Comparison of ENCODE assay signal across 9 mouse cellular contexts in the genomic region with DNA sequence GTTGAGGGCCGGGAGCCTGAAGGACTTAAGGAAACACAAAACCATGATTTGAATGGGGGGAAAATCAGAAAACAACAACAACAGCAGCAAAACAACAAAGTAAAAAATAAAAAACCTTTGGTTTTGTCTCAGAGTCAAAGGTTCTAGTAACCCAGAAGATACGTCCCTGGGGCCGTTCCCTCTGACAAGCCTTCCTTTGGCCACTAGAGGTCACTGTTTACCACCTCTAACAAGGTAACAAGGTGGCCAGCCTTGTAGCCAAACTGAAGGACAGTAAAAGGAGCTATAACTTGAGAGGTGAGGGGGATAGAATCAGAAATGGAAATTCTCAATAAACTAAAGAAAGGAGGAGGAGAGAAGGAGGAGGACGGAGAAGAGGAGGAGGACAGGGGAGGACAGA. TPM values are rescaled to one million over a fixed set of nuclear protein-coding genes. Genes with fewer than 3 reads are reported as not detected.
A peak's percentile ranks its signal among the peaks of the same experiment; 100 is the strongest.
DNase-seq lines count a peak whose midpoint lies in the region; ATAC-seq and TF ChIP-seq lines count a peak whose summit lies in the region.
"Had no signal": no experiment of that assay in that cellular context is flagged by ENCODE, and none has a peak within 500 bp of the region (broad histone marks: within the 10 kb centered on the region; RNA-seq: fewer than 3 reads in every experiment).

No protein-coding gene starts in this region.

- H3K27ac ChIP-seq in layer of hippocampus, adult 2 months, result peak overlapping the region; percentile 61; the same call in 1 of the 2 replicates
- H3K27ac ChIP-seq: limb, embryonic 15.5 days had no signal

- intact Hi-C loops in heart, postnatal 14 days (cut with DNase I), result loop anchor here (2.0 to 5.0 kb wide), 3 partner anchors 64 to 239 kb away; no protein-coding TSS in a partner anchor

- peak; percentile 92 for TF ChIP-seq CTCF in layer of hippocampus, adult 2 months (conservative IDR thresholded peaks at IDR 0.05)

- H3K4me3 ChIP-seq in layer of hippocampus, adult 2 months, result no peak overlapping the region
- H3K4me3 ChIP-seq: limb, embryonic 15.5 days had no signal

- peak; percentile 87 for ATAC-seq in megakaryocyte-erythroid progenitor cell, adult 5-6 weeks (replicated peaks; ENCODE audit: low FRiP score, low TSS enrichment, poor library complexity, severe bottlenecking)

- DNase-seq in gastrocnemius, adult 18-20 months (ENCODE audit: low spot score), result peak; percentile 76
- DNase-seq in gastrocnemius, postnatal 25 days, result no peak
- peak; percentile 75 for DNase-seq in T-cell, adult 2 months (ENCODE audit: low spot score)
- DNase-seq in embryo, embryonic 10 days (ENCODE audit: low spot score), result peak; percentile 90
- peak; percentile 55 to 80 for DNase-seq in heart, postnatal 14 days
- DNase-seq in layer of hippocampus, adult 2 months (ENCODE audit: low spot score in 2 of 2), result peak; percentile 53 to 72
- peak; percentile 21 to 59 for DNase-seq in spleen, postnatal 14 days (ENCODE audit: low spot score in 2 of 2)

RNA-seq across cellular contexts. Expression of a gene that starts 42.3 kb away (rescaled TPM):
- 100 to 1,000 TPM; 212 to 245 TPM for total RNA-seq in gastrocnemius, adult 18-20 months (2021)
- 100 to 1,000 TPM; 174 to 193 TPM for total RNA-seq in gastrocnemius, postnatal 25 days (2021)
- total RNA-seq in heart, postnatal 14 days (2021), result 100 to 1,000 TPM; 130 to 137 TPM
- total RNA-seq in layer of hippocampus, adult 2 months (2021), result 10 to 100 TPM; 25.3 to 27.6 TPM
- 47.6 and 62.3 TPM in 2 replicates for total RNA-seq in megakaryocyte-erythroid progenitor cell, adult 5-6 weeks (2014; fragmentation: Nextera tagmentation)
- total RNA-seq in megakaryocyte-erythroid progenitor cell, adult 5-6 weeks (2017), result 22.4 and 29.3 TPM in 2 replicates
